Comparison of ENCODE assay signal across 8 mouse cellular contexts in genomic region chr14:25816416-25816815, GRCm38 (mm10). TPM values are rescaled to one million over a fixed set of nuclear protein-coding genes. Genes with fewer than 3 reads are reported as not detected.
DNase-seq lines count a peak whose midpoint lies in the region; ATAC-seq lines count a peak whose summit lies in the region.

No protein-coding gene starts in this region.

- no peak overlapping the region for H3K4me3 ChIP-seq in intestine, embryonic 14.5 days (ENCODE audit: low read depth, low read length)
- H3K4me3 ChIP-seq in midbrain, embryonic 14.5 days (replicated peaks; ENCODE audit: low read depth, low read length) = no peak overlapping the region
- no peak overlapping the region for H3K4me3 ChIP-seq in stomach, embryonic 16.5 days (replicated peaks; ENCODE audit: low read length)

- H3K4me1 ChIP-seq in intestine, embryonic 14.5 days (replicated peaks; ENCODE audit: control insufficient read depth, insufficient read depth, low read length) = no peaks in the 10 kb centered on the region
- H3K4me1 ChIP-seq in midbrain, embryonic 14.5 days (ENCODE audit: control insufficient read depth, insufficient read depth, low read length) = no peaks in the 10 kb centered on the region
- peaks cover 3% of the 10 kb centered on the region; the same call in 1 of the 2 replicates for H3K4me1 ChIP-seq in stomach, embryonic 16.5 days (ENCODE audit: control insufficient read depth, insufficient read depth, low read length)

- no peaks in the 10 kb centered on the region for H3K36me3 ChIP-seq in intestine, embryonic 14.5 days (ENCODE audit: control insufficient read depth, insufficient read depth, low read length)
- no peaks in the 10 kb centered on the region for H3K36me3 ChIP-seq in midbrain, embryonic 14.5 days (ENCODE audit: control insufficient read depth, insufficient read depth, low read length)
- H3K36me3 ChIP-seq in stomach, embryonic 16.5 days (ENCODE audit: control insufficient read depth, insufficient read depth, low read length) = no peaks in the 10 kb centered on the region

- WGBS in intestine, embryonic 14.5 days = 7% methylated on average over 9 of the region's 9 CpGs
- 8% methylated on average over 9 of the region's 9 CpGs for WGBS in midbrain, embryonic 14.5 days
- 10% methylated on average over 9 of the region's 9 CpGs for WGBS in stomach, embryonic 16.5 days

- ATAC-seq in intestine, embryonic 14.5 days (replicated peaks; ENCODE audit: low FRiP score, low TSS enrichment, low read depth) = peak; percentile 77; the same call in 1 of the 2 replicates
- ATAC-seq in midbrain, embryonic 14.5 days (ENCODE audit: low FRiP score, low TSS enrichment) = no peak
- peak; percentile 74 for ATAC-seq in stomach, embryonic 16.5 days (ENCODE audit: insufficient read depth, low FRiP score)

- intact Hi-C loops in left cerebral cortex, postnatal 36 days (cut with DNase I) = no loop called here

- no peaks in the 10 kb centered on the region for H3K9me3 ChIP-seq in intestine, embryonic 14.5 days (ENCODE audit: control insufficient read depth, low read length)
- H3K9me3 ChIP-seq in midbrain, embryonic 14.5 days (ENCODE audit: control insufficient read depth, low read length) = no peaks in the 10 kb centered on the region
- no peaks in the 10 kb centered on the region for H3K9me3 ChIP-seq in stomach, embryonic 16.5 days (replicated peaks; ENCODE audit: control insufficient read depth, low read length)

- H3K9ac ChIP-seq in intestine, embryonic 14.5 days (ENCODE audit: low read length) = no peak overlapping the region
- H3K9ac ChIP-seq in midbrain, embryonic 14.5 days (replicated peaks; ENCODE audit: low read length) = no peak overlapping the region
- H3K9ac ChIP-seq in stomach, embryonic 16.5 days (ENCODE audit: low read length) = no peak overlapping the region

- no peaks in the 10 kb centered on the region for H3K27me3 ChIP-seq in intestine, embryonic 14.5 days (replicated peaks; ENCODE audit: control insufficient read depth, insufficient read depth, low read length)
- no peaks in the 10 kb centered on the region for H3K27me3 ChIP-seq in midbrain, embryonic 14.5 days (ENCODE audit: control insufficient read depth, insufficient read depth, low read length)
- H3K27me3 ChIP-seq in stomach, embryonic 16.5 days (ENCODE audit: control insufficient read depth, insufficient read depth, low read length) = no peaks in the 10 kb centered on the region

- no peak overlapping the region for H3K27ac ChIP-seq in intestine, embryonic 14.5 days (ENCODE audit: low read depth)
- no peak overlapping the region for H3K27ac ChIP-seq in midbrain, embryonic 14.5 days (replicated peaks; ENCODE audit: low read depth, low read length)
- H3K27ac ChIP-seq in stomach, embryonic 16.5 days (ENCODE audit: low read length) = no peak overlapping the region

- DNase-seq in ovary, adult 18-20 months (ENCODE audit: low spot score) = peak; percentile 37
- DNase-seq in ovary, postnatal 10 days (ENCODE audit: low spot score) = no peak
- DNase-seq in cerebellum, adult 8-10 months = peak; percentile 64
- peak; percentile 33 to 55 for DNase-seq in frontal cortex, postnatal 10 days (ENCODE audit: low spot score in 2 of 2)
- DNase-seq in intestine, embryonic 14.5 days (ENCODE audit: low spot score) = peak; percentile 86
- peak; percentile 60 to 64 for DNase-seq in left cerebral cortex, postnatal 36 days (ENCODE audit: low spot score in 2 of 2)
- peak; percentile 84 for DNase-seq in midbrain, embryonic 14.5 days

- H3K4me2 ChIP-seq in intestine, embryonic 14.5 days (ENCODE audit: low read length) = no peak overlapping the region
- H3K4me2 ChIP-seq in midbrain, embryonic 14.5 days (ENCODE audit: low read length) = no peak overlapping the region
- no peak overlapping the region for H3K4me2 ChIP-seq in stomach, embryonic 16.5 days (ENCODE audit: low read depth, low read length)

RNA-seq across cellular contexts. Expression of gene Anxa11, which starts 25.5 kb away (rescaled TPM):
- polyA plus RNA-seq in intestine, embryonic 14.5 days (2014; fragmentation: Nextera tagmentation; extraction: Ambion mirVana) = 66.8 and 68.3 TPM in 2 replicates
- 10 to 100 TPM; 32.7 to 34.8 TPM for total RNA-seq in left cerebral cortex, postnatal 36 days (2021)
- 0.42 and 2.4 TPM in 2 replicates for polyA plus RNA-seq in midbrain, embryonic 14.5 days (2014; fragmentation: Nextera tagmentation; extraction: Ambion mirVana)
- polyA plus RNA-seq in stomach, embryonic 16.5 days (2015; fragmentation: Nextera tagmentation; extraction: Ambion mirVana) = 52.1 and 54.4 TPM in 2 replicates

RNA-seq across cellular contexts. Expression of gene Zcchc24, which starts 47.6 kb away (rescaled TPM):
- polyA plus RNA-seq in intestine, embryonic 14.5 days (2014; fragmentation: Nextera tagmentation; extraction: Ambion mirVana) = 32.8 and 33.6 TPM in 2 replicates
- total RNA-seq in left cerebral cortex, postnatal 36 days (2021) = 10 to 100 TPM; 49.1 to 49.7 TPM
- 8.1 and 13.6 TPM in 2 replicates for polyA plus RNA-seq in midbrain, embryonic 14.5 days (2014; fragmentation: Nextera tagmentation; extraction: Ambion mirVana)
- polyA plus RNA-seq in stomach, embryonic 16.5 days (2015; fragmentation: Nextera tagmentation; extraction: Ambion mirVana) = 15.3 and 17.1 TPM in 2 replicates

Comparison
In these comparisons a context has a peak if more than half of its experiments do, and no peak if none do; other contexts are left out.
1. RNA of gene Anxa11, which starts 25.5 kb away (polyA plus RNA-seq): 66.8 to 68.3 TPM in intestine, embryonic 14.5 days and 52.1 to 54.4 TPM in stomach, embryonic 16.5 days; 0.42 to 2.4 TPM in midbrain, embryonic 14.5 days; every median in the first group is over 10 times any median in the second.